Mouse (Mus musculus): ENCODE data around the gene Efhb. TPM values are rescaled to one million over a fixed set of nuclear protein-coding genes. Genes with fewer than 3 reads are reported as not detected.

The Efhb gene
- total RNA-seq, 2 experiments from 2014 or later = 0.11 to 0.48 TPM

DNA sequence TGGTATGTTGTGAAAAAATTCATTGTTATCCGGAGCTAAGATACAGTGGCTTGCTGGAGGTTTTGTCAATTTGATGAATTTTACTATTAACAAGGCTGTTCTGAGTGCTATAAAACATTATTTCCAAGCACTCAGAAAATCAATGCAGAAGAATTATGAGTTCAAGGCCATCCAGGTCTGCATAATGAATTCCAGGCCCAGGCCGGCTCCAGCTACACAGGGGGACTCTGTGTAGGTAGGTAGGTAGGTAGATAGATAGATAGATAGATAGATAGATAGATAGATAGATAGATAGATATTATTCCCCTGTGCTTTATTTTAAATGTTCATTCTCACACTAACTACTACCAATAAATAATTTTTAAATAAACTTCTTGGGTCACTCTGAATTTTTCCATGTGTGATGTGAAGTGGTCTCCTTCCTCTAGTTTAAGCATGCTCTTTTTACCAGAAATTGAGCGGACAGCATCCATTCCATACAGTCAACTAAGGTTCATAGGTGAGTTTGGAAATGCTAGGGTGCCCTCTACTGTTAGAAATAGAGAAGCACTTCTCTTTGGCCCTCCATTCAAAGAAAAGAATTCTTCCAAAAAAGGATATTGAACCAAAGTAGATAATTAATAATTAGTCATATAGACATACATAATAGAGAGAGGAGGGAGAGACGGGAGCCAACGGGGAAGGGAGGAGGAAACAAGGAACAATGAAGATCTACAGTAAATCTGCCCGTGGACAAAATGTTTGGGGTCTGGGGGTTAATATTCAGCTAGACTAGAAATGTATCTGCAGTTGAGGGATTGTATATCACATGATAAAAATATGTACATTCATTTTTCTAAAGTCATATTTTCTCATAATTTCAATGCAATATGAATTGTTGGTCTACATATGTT is 75.3 kb downstream of the Efhb start:
- peak; percentile 5 to 40 for DNase-seq (ENCODE audit: low spot score in 2 of 2)
- intact Hi-C loops (cut with DNase I) = loop anchor here (2.0 to 10.0 kb wide), 3 partner anchors 581 to 827 kb away; no protein-coding TSS in a partner anchor

- no peak for DNase-seq (ENCODE audit: low spot score in 2 of 2)
- intact Hi-C loops (cut with DNase I) = loop anchor here (5.0 to 10.0 kb wide), 2 partner anchors 580 to 692 kb away; no protein-coding TSS in a partner anchor
These were observed 76.3 kb downstream of the Efhb start for GRCm38 (mm10) chr17:53386863-53387262.

DNA sequence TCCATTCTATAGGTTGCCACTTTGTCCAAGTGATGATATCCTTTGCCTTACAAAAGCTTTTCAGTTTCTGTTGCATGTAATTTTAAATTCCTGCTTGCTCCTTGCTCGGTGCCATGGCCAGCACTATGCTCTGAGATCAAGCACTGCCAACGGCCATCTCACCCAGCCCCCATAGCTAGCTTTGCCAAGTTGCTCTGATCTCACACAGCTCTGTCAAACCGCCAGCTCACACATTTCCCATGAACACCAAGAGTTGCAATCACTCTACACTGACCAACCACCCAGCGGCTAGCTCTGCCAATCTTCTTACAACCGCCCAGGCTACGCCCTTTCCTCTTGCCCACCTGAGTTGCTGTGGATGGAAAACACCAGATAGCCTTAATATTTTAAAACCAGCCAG is 99.0 kb downstream of the Efhb start:
- DNase-seq (ENCODE audit: low spot score in 2 of 2) = no peak
- intact Hi-C loops (cut with DNase I) = no loop called here

Other genes starting within 250 kb of the Efhb start
- 100 to 1,000 TPM; 129 to 130 TPM for gene Rab5a, start 15.9 kb upstream of the Efhb start, total RNA-seq (2021)
- not detected for gene Pp2d1, start 76.1 kb upstream of the Efhb start, total RNA-seq (2021)
- 10 to 100 TPM; 15.5 to 22.0 TPM for gene Kat2b, start 103.5 kb upstream of the Efhb start, total RNA-seq (2021)
- gene Sgo1, start 226.0 kb upstream of the Efhb start, total RNA-seq (2021) = under 1 TPM; 0.14 to 0.44 TPM